Mouse (Mus musculus): ENCODE results near the gene Rfng. TPM values are rescaled to one million over a fixed set of nuclear protein-coding genes. Genes with fewer than 3 reads are reported as not detected.
A peak's percentile ranks its signal among the peaks of the same experiment; 100 is the strongest.

Rfng gene
- polyA plus RNA-seq, 2 experiments, result 39.0 to 61.0 TPM

DNA sequence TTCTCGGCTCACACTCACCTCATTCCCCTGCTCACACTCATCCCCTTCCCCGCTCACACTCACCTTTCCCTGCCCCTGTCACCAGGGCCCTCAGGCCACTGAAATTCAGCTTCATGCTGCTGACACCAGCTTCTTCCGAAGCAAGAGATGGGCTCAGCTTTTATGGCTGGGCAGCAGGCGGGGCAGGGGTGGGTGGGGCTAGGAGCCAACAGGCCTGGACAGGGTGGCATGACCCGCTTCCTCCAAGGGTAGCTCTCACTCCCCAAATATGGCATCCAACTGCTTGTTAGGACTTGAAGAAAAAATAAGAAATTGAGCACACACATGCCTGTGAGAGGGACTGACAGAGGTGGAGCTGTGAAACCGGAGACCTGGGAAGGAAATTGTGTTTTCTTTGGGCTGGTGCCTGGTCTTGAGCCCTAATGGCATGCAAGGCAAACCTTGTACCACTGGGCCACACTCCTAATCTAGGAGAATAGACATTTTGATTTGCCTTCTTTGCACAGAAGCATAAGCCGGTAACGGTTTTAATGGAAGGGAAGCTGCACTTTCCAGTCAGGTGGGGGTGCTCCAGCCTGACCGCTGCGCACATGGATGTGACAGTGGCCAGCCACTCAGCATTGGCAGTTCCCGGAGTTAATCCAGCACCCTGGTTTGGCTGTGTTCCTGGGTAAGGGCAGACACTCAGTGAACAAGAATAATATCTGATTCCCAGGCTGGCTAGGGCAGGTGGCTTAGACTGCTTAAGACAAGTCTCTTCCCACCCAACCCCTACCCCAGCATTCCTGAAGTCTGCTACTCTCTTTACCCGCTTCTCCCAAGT is 51.9 kb downstream of the Rfng start, which contains the start of gene Cbr2:
TSS of gene Cbr2 (minus strand) at position 257 of the 823 bp plus-strand sequence.
- Histone ChIP-seq H3K27ac (replicated peaks; ENCODE audit: low read depth, low read length) (peak within 1 kb of the TSS; percentile 52; the same call in 1 of the 2 replicates), H3K27me3 (ENCODE audit: control insufficient read depth, insufficient read depth, low read length) (no peaks in the 10 kb centered on the region), H3K9ac (ENCODE audit: low read depth, low read length, severe bottlenecking) (no peak within 1 kb of the TSS), H3K36me3 (ENCODE audit: control insufficient read depth, insufficient read depth, low read length) (no peaks in the 10 kb centered on the region), H3K4me2 (replicated peaks; ENCODE audit: low read depth, low read length, severe bottlenecking) (0 out of 2 replicates have a peak within 1 kb of the TSS, but pooled peaks have one; percentile 5), H3K9me3 (ENCODE audit: control insufficient read depth, low read length) (no peaks in the 10 kb centered on the region), H3K4me1 (ENCODE audit: control insufficient read depth, insufficient read depth, low read length) (peaks cover 9% of the 10 kb centered on the region; the same call in 1 of the 2 replicates), H3K4me3 (replicated peaks; ENCODE audit: low read length) (no peak within 1 kb of the TSS)
- 55% methylated on average over 12 of the region's 12 CpGs for WGBS
- DNase-seq (ENCODE audit: low spot score), result peak; percentile 69
- ATAC-seq (ENCODE audit: low FRiP score, low read depth), result peak; percentile 24; the same call in 1 of the 2 replicates
- TF ChIP-seq POLR2A (IDR thresholded peaks at IDR 0.05; ENCODE audit: borderline replicate concordance, extremely low read depth, insufficient read depth, insufficient read length), result no peak

GRCm38 (mm10) chr11:120731395-120731794 is 52.6 kb downstream of the Rfng start:
- no peak for ATAC-seq (ENCODE audit: low FRiP score, low read depth)
- 100% methylated on average over 1 of the region's 1 CpGs for WGBS

More at GRCm38 (mm10) chr11:120731395-120731794, 52.6 kb downstream of the Rfng start:
- TF ChIP-seq POLR2A (IDR thresholded peaks at IDR 0.05; ENCODE audit: borderline replicate concordance, extremely low read depth, insufficient read depth, insufficient read length), result no peak
- Histone ChIP-seq H3K27ac (replicated peaks; ENCODE audit: low read depth, low read length) (peak overlapping the region; percentile 52; the same call in 1 of the 2 replicates), H3K36me3 (ENCODE audit: control insufficient read depth, insufficient read depth, low read length) (no peaks in the 10 kb centered on the region), H3K4me2 (replicated peaks; ENCODE audit: low read depth, low read length, severe bottlenecking) (no peak overlapping the region), H3K9ac (ENCODE audit: low read depth, low read length, severe bottlenecking) (no peak overlapping the region), H3K4me3 (replicated peaks; ENCODE audit: low read length) (no peak overlapping the region), H3K27me3 (ENCODE audit: control insufficient read depth, insufficient read depth, low read length) (no peaks in the 10 kb centered on the region), H3K4me1 (ENCODE audit: control insufficient read depth, insufficient read depth, low read length) (peaks cover 14% of the 10 kb centered on the region; the same call in 1 of the 2 replicates), H3K9me3 (ENCODE audit: control insufficient read depth, low read length) (no peaks in the 10 kb centered on the region)
- no peak for DNase-seq (ENCODE audit: low spot score)

Other genes starting within 250 kb of the Rfng start
- gene Mcrip1, start 234.5 kb downstream of the Rfng start, polyA plus RNA-seq (2012; rRNA removed), result 203 and 265 TPM in 2 replicates
- gene Mcrip1, start 234.5 kb downstream of the Rfng start, polyA plus RNA-seq (2014; fragmentation: Nextera tagmentation; extraction: Ambion mirVana), result 271 and 274 TPM in 2 replicates
- gene Ppp1r27, start 233.1 kb downstream of the Rfng start, polyA plus RNA-seq (2012; rRNA removed), result 2.7 and 3.7 TPM in 2 replicates
- 3.3 and 3.5 TPM in 2 replicates for gene Ppp1r27, start 233.1 kb downstream of the Rfng start, polyA plus RNA-seq (2014; fragmentation: Nextera tagmentation; extraction: Ambion mirVana)
- 569 and 645 TPM in 2 replicates for gene P4hb, start 211.0 kb downstream of the Rfng start, polyA plus RNA-seq (2012; rRNA removed)
- 968 and 988 TPM in 2 replicates for gene P4hb, start 211.0 kb downstream of the Rfng start, polyA plus RNA-seq (2014; fragmentation: Nextera tagmentation; extraction: Ambion mirVana)
- gene Arhgdia, start 202.6 kb downstream of the Rfng start, polyA plus RNA-seq (2012; rRNA removed), result 610 and 750 TPM in 2 replicates
- gene Arhgdia, start 202.6 kb downstream of the Rfng start, polyA plus RNA-seq (2014; fragmentation: Nextera tagmentation; extraction: Ambion mirVana), result 566 and 572 TPM in 2 replicates
- 96.8 and 143 TPM in 2 replicates for gene Alyref, start 185.8 kb downstream of the Rfng start, polyA plus RNA-seq (2012; rRNA removed)
- 478 TPM in 2 replicates for gene Alyref, start 185.8 kb downstream of the Rfng start, polyA plus RNA-seq (2014; fragmentation: Nextera tagmentation; extraction: Ambion mirVana)
- gene Anapc11, start 185.8 kb downstream of the Rfng start, polyA plus RNA-seq (2012; rRNA removed), result 190 and 205 TPM in 2 replicates
- gene Anapc11, start 185.8 kb downstream of the Rfng start, polyA plus RNA-seq (2014; fragmentation: Nextera tagmentation; extraction: Ambion mirVana), result 248 and 254 TPM in 2 replicates
- gene Npb, start 175.7 kb downstream of the Rfng start, polyA plus RNA-seq (2012; rRNA removed), result 2.1 and 3.3 TPM in 2 replicates
- 2.1 and 2.7 TPM in 2 replicates for gene Npb, start 175.7 kb downstream of the Rfng start, polyA plus RNA-seq (2014; fragmentation: Nextera tagmentation; extraction: Ambion mirVana)
- 247 and 305 TPM in 2 replicates for gene Pcyt2, start 166.3 kb downstream of the Rfng start, polyA plus RNA-seq (2012; rRNA removed)
- gene Pcyt2, start 166.3 kb downstream of the Rfng start, polyA plus RNA-seq (2014; fragmentation: Nextera tagmentation; extraction: Ambion mirVana), result 101 and 119 TPM in 2 replicates
- 43.7 and 47.0 TPM in 2 replicates for gene Sirt7, start 159.0 kb downstream of the Rfng start, polyA plus RNA-seq (2012; rRNA removed)
- gene Sirt7, start 159.0 kb downstream of the Rfng start, polyA plus RNA-seq (2014; fragmentation: Nextera tagmentation; extraction: Ambion mirVana), result 27.5 and 28.9 TPM in 2 replicates
- gene Mafg, start 150.6 kb downstream of the Rfng start, polyA plus RNA-seq (2012; rRNA removed), result 56.9 and 67.7 TPM in 2 replicates
- 26.1 and 30.5 TPM in 2 replicates for gene Mafg, start 150.6 kb downstream of the Rfng start, polyA plus RNA-seq (2014; fragmentation: Nextera tagmentation; extraction: Ambion mirVana)
- gene Pycr1, start 140.4 kb downstream of the Rfng start, polyA plus RNA-seq (2012; rRNA removed), result 66.4 and 78.8 TPM in 2 replicates
- gene Pycr1, start 140.4 kb downstream of the Rfng start, polyA plus RNA-seq (2014; fragmentation: Nextera tagmentation; extraction: Ambion mirVana), result 50.3 and 56.9 TPM in 2 replicates
- gene Myadml2, start 136.0 kb downstream of the Rfng start, polyA plus RNA-seq (2012; rRNA removed), result 0.22 and 0.60 TPM in 2 replicates
- gene Myadml2, start 136.0 kb downstream of the Rfng start, polyA plus RNA-seq (2014; fragmentation: Nextera tagmentation; extraction: Ambion mirVana), result 0.68 and 1.6 TPM in 2 replicates
- 12.8 and 17.7 TPM in 2 replicates for gene Notum, start 123.0 kb downstream of the Rfng start, polyA plus RNA-seq (2012; rRNA removed)
- 4.6 and 4.7 TPM in 2 replicates for gene Notum, start 123.0 kb downstream of the Rfng start, polyA plus RNA-seq (2014; fragmentation: Nextera tagmentation; extraction: Ambion mirVana)
- 73.9 and 88.6 TPM in 2 replicates for gene Aspscr1, start 111.2 kb downstream of the Rfng start, polyA plus RNA-seq (2012; rRNA removed)
- 96.1 and 101 TPM in 2 replicates for gene Aspscr1, start 111.2 kb downstream of the Rfng start, polyA plus RNA-seq (2014; fragmentation: Nextera tagmentation; extraction: Ambion mirVana)
- 101 and 107 TPM in 2 replicates for gene Cenpx, start 70.5 kb downstream of the Rfng start, polyA plus RNA-seq (2012; rRNA removed)
- 159 and 161 TPM in 2 replicates for gene Cenpx, start 70.5 kb downstream of the Rfng start, polyA plus RNA-seq (2014; fragmentation: Nextera tagmentation; extraction: Ambion mirVana)
- gene Lrrc45, start 70.3 kb downstream of the Rfng start, polyA plus RNA-seq (2012; rRNA removed), result 91.3 and 98.3 TPM in 2 replicates
- gene Lrrc45, start 70.3 kb downstream of the Rfng start, polyA plus RNA-seq (2014; fragmentation: Nextera tagmentation; extraction: Ambion mirVana), result 48.1 and 51.7 TPM in 2 replicates
- 90.1 and 95.1 TPM in 2 replicates for gene Rac3, start 62.7 kb downstream of the Rfng start, polyA plus RNA-seq (2012; rRNA removed)
- gene Rac3, start 62.7 kb downstream of the Rfng start, polyA plus RNA-seq (2014; fragmentation: Nextera tagmentation; extraction: Ambion mirVana), result 14.1 and 18.3 TPM in 2 replicates
- 18.5 and 21.4 TPM in 2 replicates for gene Dcxr, start 56.9 kb downstream of the Rfng start, polyA plus RNA-seq (2012; rRNA removed)
- gene Dcxr, start 56.9 kb downstream of the Rfng start, polyA plus RNA-seq (2014; fragmentation: Nextera tagmentation; extraction: Ambion mirVana), result 21.8 and 26.2 TPM in 2 replicates
- gene Cbr2, start 52.1 kb downstream of the Rfng start, polyA plus RNA-seq (2012; rRNA removed), result 11.9 and 19.6 TPM in 2 replicates
- 7.3 and 10.8 TPM in 2 replicates for gene Cbr2, start 52.1 kb downstream of the Rfng start, polyA plus RNA-seq (2014; fragmentation: Nextera tagmentation; extraction: Ambion mirVana)
- gene Hmga1b, start 21.4 kb downstream of the Rfng start, polyA plus RNA-seq (2012; rRNA removed), result 1.8 and 1.9 TPM in 2 replicates
- 4.2 and 4.5 TPM in 2 replicates for gene Hmga1b, start 21.4 kb downstream of the Rfng start, polyA plus RNA-seq (2014; fragmentation: Nextera tagmentation; extraction: Ambion mirVana)
- 236 and 273 TPM in 2 replicates for gene Gps1, start 65 bp upstream of the Rfng start, polyA plus RNA-seq (2012; rRNA removed)
- gene Gps1, start 65 bp upstream of the Rfng start, polyA plus RNA-seq (2014; fragmentation: Nextera tagmentation; extraction: Ambion mirVana), result 248 and 249 TPM in 2 replicates
- gene Dus1l, start 12.2 kb upstream of the Rfng start, polyA plus RNA-seq (2012; rRNA removed), result 55.3 and 55.8 TPM in 2 replicates
- 60.2 and 63.4 TPM in 2 replicates for gene Dus1l, start 12.2 kb upstream of the Rfng start, polyA plus RNA-seq (2014; fragmentation: Nextera tagmentation; extraction: Ambion mirVana)
- gene Fasn, start 40.3 kb upstream of the Rfng start, polyA plus RNA-seq (2012; rRNA removed), result 187 and 282 TPM in 2 replicates
- gene Fasn, start 40.3 kb upstream of the Rfng start, polyA plus RNA-seq (2014; fragmentation: Nextera tagmentation; extraction: Ambion mirVana), result 81.9 and 86.7 TPM in 2 replicates
- 5.4 and 7.1 TPM in 2 replicates for gene Ccdc57, start 148.7 kb upstream of the Rfng start, polyA plus RNA-seq (2012; rRNA removed)
- gene Ccdc57, start 148.7 kb upstream of the Rfng start, polyA plus RNA-seq (2014; fragmentation: Nextera tagmentation; extraction: Ambion mirVana), result 3.8 and 5.1 TPM in 2 replicates
- gene Slc16a3, start 164.3 kb upstream of the Rfng start, polyA plus RNA-seq (2012; rRNA removed), result 69.5 and 111 TPM in 2 replicates
- 36.3 and 36.4 TPM in 2 replicates for gene Slc16a3, start 164.3 kb upstream of the Rfng start, polyA plus RNA-seq (2014; fragmentation: Nextera tagmentation; extraction: Ambion mirVana)
- gene Csnk1d, start 207.1 kb upstream of the Rfng start, polyA plus RNA-seq (2012; rRNA removed), result 140 and 148 TPM in 2 replicates
- 65.8 and 74.9 TPM in 2 replicates for gene Csnk1d, start 207.1 kb upstream of the Rfng start, polyA plus RNA-seq (2014; fragmentation: Nextera tagmentation; extraction: Ambion mirVana)